Mouse (Mus musculus): ENCODE measurements at regions not wholly inside any gene's neighbourhood (a gene's known extent, or its start where the extent isn't known, plus 50 kb on each side); places are given as distances from the start of the nearest gene placed in this dataset.

GRCm38 (mm10) chr13:80709531-80710306 lies 173.5 kb upstream of the Arrdc3 start:
- Histone ChIP-seq H3K9ac (ENCODE audit: insufficient read depth, low read depth) (no peak overlapping the region), H3K9me3 (replicated peaks; ENCODE audit: low read length) (no peaks in the 10 kb centered on the region), H3K79me2 (replicated peaks; ENCODE audit: control insufficient read depth, extremely low read depth, insufficient read depth, poor library complexity, severe bottlenecking) (no peaks in the 10 kb centered on the region), H3K36me3 (replicated peaks in 1 of 2; ENCODE audit: control insufficient read depth in 1 of 2, insufficient read depth in 1 of 2, low read length in 1 of 2) (no peaks in the 10 kb centered on the region), H3K4me2 (ENCODE audit: insufficient read depth, low read depth, poor library complexity, severe bottlenecking) (no peak overlapping the region), H3K27ac (ENCODE audit: insufficient read depth, low read depth) (no peak overlapping the region), H3K27me3 (replicated peaks) (no peaks in the 10 kb centered on the region), H3K4me3 (replicated peaks in 1 of 3; ENCODE audit: low read depth in 2 of 3, low read length in 2 of 3, poor library complexity in 1 of 3) (no peak overlapping the region), H3K4me1 (ENCODE audit: control insufficient read depth in 1 of 2, insufficient read depth in 2 of 2) (no peaks in the 10 kb centered on the region)
- no peak for DNase-seq (ENCODE audit: extremely low read depth)
- in situ Hi-C loops (cut with MboI; ENCODE audit: low pct_ligation_motif_present, low pct_unique_long_range_greater_than_20kb, low sequenced_read_pairs): no loop called here
- dilution Hi-C loops (cut with MboI; ENCODE audit: extremely low pct_ligation_motif_present, extremely low pct_unique_long_range_greater_than_20kb, low sequenced_read_pairs): no loop called here
- no peak for TF ChIP-seq SMC3 (IDR thresholded peaks at IDR 0.05; ENCODE audit: low read depth, low read length)
- TF ChIP-seq ETS1 (conservative IDR thresholded peaks at IDR 0.05; ENCODE audit: low read depth, low read length): no peak
- TF ChIP-seq CTCF (conservative IDR thresholded peaks at IDR 0.05 in 1 of 2, IDR thresholded peaks at IDR 0.05 in 1 of 2; ENCODE audit: low read depth in 2 of 2, low read length in 2 of 2): no peak
- no peak for TF ChIP-seq MAFK (IDR thresholded peaks at IDR 0.05; ENCODE audit: insufficient replicate concordance, low read length)
- no peak for TF ChIP-seq JUN (IDR thresholded peaks at IDR 0.05; ENCODE audit: insufficient read depth, low read depth, low read length)
- no peak for TF ChIP-seq ZNF384 (IDR thresholded peaks at IDR 0.05; ENCODE audit: low read depth, low read length)
- no peak for TF ChIP-seq POLR2A (IDR thresholded peaks at IDR 0.05; ENCODE audit: low read depth, low read length)
- no peak for TF ChIP-seq KAT2A (IDR thresholded peaks at IDR 0.05; ENCODE audit: insufficient replicate concordance, low read length)
- TF ChIP-seq TCF12 (IDR thresholded peaks at IDR 0.05; ENCODE audit: low read depth, low read length): no peak
- no peak for TF ChIP-seq MXI1 (IDR thresholded peaks at IDR 0.05; ENCODE audit: low read depth, low read length)
- TF ChIP-seq MYC (IDR thresholded peaks at IDR 0.05; ENCODE audit: low read depth, low read length): no peak
- TF ChIP-seq HCFC1 (IDR thresholded peaks at IDR 0.05; ENCODE audit: low read depth, low read length): no peak
- no peak for TF ChIP-seq GABPA (IDR thresholded peaks at IDR 0.05; ENCODE audit: insufficient replicate concordance, low read depth, low read length)
- no peak for TF ChIP-seq CHD2 (IDR thresholded peaks at IDR 0.05; ENCODE audit: low read length)

DNA sequence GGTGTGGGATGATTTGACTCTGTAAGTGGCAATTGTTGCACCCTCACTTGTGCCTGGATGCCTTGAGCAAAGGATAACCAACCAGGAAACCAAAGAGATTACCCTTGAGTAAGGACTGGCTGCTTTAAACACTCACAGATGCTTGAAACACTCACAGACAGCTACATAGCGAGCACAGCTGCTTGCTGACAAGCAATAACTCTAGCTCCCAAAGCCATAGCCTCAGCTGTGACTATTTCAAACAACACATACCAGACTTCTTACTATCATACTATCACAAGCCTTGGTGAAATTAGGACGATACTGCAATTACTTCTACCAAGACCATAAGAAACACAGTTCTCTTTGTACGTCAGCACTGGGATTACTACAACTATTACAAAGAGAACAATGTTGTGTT lies 163.9 kb upstream of the Arrdc3 start:
- Histone ChIP-seq H3K9ac (ENCODE audit: insufficient read depth, low read depth) (no peak overlapping the region), H3K27ac (ENCODE audit: insufficient read depth, low read depth) (no peak overlapping the region), H3K4me2 (ENCODE audit: insufficient read depth, low read depth, poor library complexity, severe bottlenecking) (no peak overlapping the region), H3K27me3 (replicated peaks) (no peaks in the 10 kb centered on the region), H3K9me3 (replicated peaks; ENCODE audit: low read length) (no peaks in the 10 kb centered on the region), H3K4me1 (ENCODE audit: control insufficient read depth in 1 of 2, insufficient read depth in 2 of 2) (no peaks in the 10 kb centered on the region), H3K4me3 (replicated peaks in 1 of 3; ENCODE audit: low read depth in 2 of 3, low read length in 2 of 3, poor library complexity in 1 of 3) (no peak overlapping the region), H3K79me2 (replicated peaks; ENCODE audit: control insufficient read depth, extremely low read depth, insufficient read depth, poor library complexity, severe bottlenecking) (no peaks in the 10 kb centered on the region), H3K36me3 (replicated peaks in 1 of 2; ENCODE audit: control insufficient read depth in 1 of 2, insufficient read depth in 1 of 2, low read length in 1 of 2) (no peaks in the 10 kb centered on the region)
- dilution Hi-C loops (cut with MboI; ENCODE audit: extremely low pct_ligation_motif_present, extremely low pct_unique_long_range_greater_than_20kb, low sequenced_read_pairs) (no loop called here), in situ Hi-C loops (cut with MboI; ENCODE audit: low pct_ligation_motif_present, low pct_unique_long_range_greater_than_20kb, low sequenced_read_pairs) (no loop called here)
- TF ChIP-seq E2F4 (IDR thresholded peaks at IDR 0.05; ENCODE audit: insufficient replicate concordance, low read depth, low read length): no peak
- no peak for TF ChIP-seq JUND (conservative IDR thresholded peaks at IDR 0.05; ENCODE audit: low read depth, low read length)
- TF ChIP-seq SIN3A (IDR thresholded peaks at IDR 0.05; ENCODE audit: low read length): no peak
- TF ChIP-seq ETS1 (conservative IDR thresholded peaks at IDR 0.05; ENCODE audit: low read depth, low read length): no peak
- no peak for DNase-seq (ENCODE audit: extremely low read depth)

Data from CH12.LX (cell line).